Mouse (Mus musculus) embryonic facial prominence, embryonic 14.5 days (tissue): ENCODE measurements around the gene Lmtk2. TPM values are rescaled to one million over a fixed set of nuclear protein-coding genes. Genes with fewer than 3 reads are reported as not detected.

Source experiments
- ATAC-seq: fragments of 200-750 bp; cut with Nextera tagmentation; 2 replicates; pipeline ENCODE4 v1.8.0; 2017; ENCODE audit warnings: low read depth, moderate number of reproducible peaks, moderate TSS enrichment
- DNase-seq: peaks from one replicate; pipeline ENCODE4 v3.0.0-alpha.2; 2015; ENCODE audit warnings: low spot score
- H3K27ac ChIP-seq: fragments of 300-500 bp; sonication (generic); replicated peaks from 2 replicates; pipeline ENCODE4 v1.5.1; 2014; ENCODE audit warnings: low read depth, mild to moderate bottlenecking, low read length, moderate library complexity
- H3K27me3 ChIP-seq: fragments of 300-500 bp; sonication (generic); replicated peaks from 2 replicates; pipeline ENCODE4 v1.6.1; 2014; ENCODE audit warnings: low read length; ENCODE audit not compliant: control insufficient read depth, insufficient read depth
- H3K36me3 ChIP-seq: fragments of 300-500 bp; sonication (generic); 2 replicates; pipeline ENCODE4 v1.6.1; 2014; ENCODE audit warnings: low read length, mixed read lengths; ENCODE audit not compliant: control insufficient read depth, insufficient read depth
- H3K4me1 ChIP-seq: fragments of 300-500 bp; sonication (generic); 2 replicates; pipeline ENCODE4 v1.6.1; 2014; ENCODE audit warnings: antibody characterized with exemption, low read length; ENCODE audit not compliant: control insufficient read depth, insufficient read depth
- H3K4me2 ChIP-seq: fragments of 300-500 bp; sonication (generic); 2 replicates; pipeline ENCODE4 v1.6.1; 2014; ENCODE audit warnings: low read depth, mild to moderate bottlenecking, low read length, moderate library complexity, mixed read lengths
- H3K4me3 ChIP-seq: fragments of 300-500 bp; sonication (generic); 2 replicates; pipeline ENCODE4 v1.5.1; 2014; ENCODE audit warnings: low read depth, mild to moderate bottlenecking, low read length
- H3K9ac ChIP-seq: fragments of 300-500 bp; sonication (generic); 2 replicates; pipeline ENCODE4 v1.6.1; 2014; ENCODE audit warnings: low read depth, mild to moderate bottlenecking, low read length, moderate library complexity, mixed read lengths
- H3K9me3 ChIP-seq: fragments of 300-500 bp; sonication (generic); 2 replicates; pipeline ENCODE4 v1.6.1; 2016; ENCODE audit warnings: low read length; ENCODE audit not compliant: control insufficient read depth
- WGBS: fragments of 180-500 bp; shearing (Covaris S2); extraction: QIAGEN DNeasy Blood & Tissue Kit; methylation state at CpG from one replicate; pipeline ENCODE4 v1.1.7; 2014; 5-methylcytosine and 5-hydroxymethylcytosine counted together
- polyA plus RNA-seq: library from polyadenylated mRNA; unstranded; fragments of >200 nt; fragmentation: Nextera tagmentation; extraction: Ambion mirVana; gene quantifications from 2 replicates; pipeline ENCODE4 v1.2.1, GENCODE M21; 2014

Gene Lmtk2
- polyA plus RNA-seq, 1 experiment from 2014 or later: 4.2 TPM

GRCm38 (mm10) chr5:144114970-144115627 lies 14.9 kb downstream of the Lmtk2 start:
- Histone ChIP-seq H3K27me3 (no peaks in the 10 kb centered on the region), H3K4me3 (no peak overlapping the region), H3K9ac (no peak overlapping the region), H3K4me2 (no peak overlapping the region), H3K27ac (no peak overlapping the region), H3K4me1 (no peaks in the 10 kb centered on the region), H3K9me3 (no peaks in the 10 kb centered on the region), H3K36me3 (no peaks in the 10 kb centered on the region)
- DNase-seq: no peak
- ATAC-seq: no peak
- 64% methylated on average over 5 of the region's 5 CpGs for WGBS

GRCm38 (mm10) chr5:144115628-144115977 lies 15.4 kb downstream of the Lmtk2 start:
- H3K4me2 ChIP-seq: no peak overlapping the region
- no peak for ATAC-seq
- no peaks in the 10 kb centered on the region for H3K36me3 ChIP-seq
- no peak overlapping the region for H3K9ac ChIP-seq
- 73% methylated on average over 2 of the region's 2 CpGs for WGBS
- H3K9me3 ChIP-seq: no peaks in the 10 kb centered on the region
- no peak for DNase-seq
- no peaks in the 10 kb centered on the region for H3K27me3 ChIP-seq
- no peak overlapping the region for H3K27ac ChIP-seq
- H3K4me1 ChIP-seq: no peaks in the 10 kb centered on the region
- H3K4me3 ChIP-seq: no peak overlapping the region

- DNase-seq: no peak
- Histone ChIP-seq H3K36me3 (no peaks in the 10 kb centered on the region), H3K9ac (no peak overlapping the region), H3K27me3 (no peaks in the 10 kb centered on the region), H3K9me3 (no peaks in the 10 kb centered on the region), H3K4me3 (no peak overlapping the region), H3K4me2 (no peak overlapping the region), H3K4me1 (no peaks in the 10 kb centered on the region), H3K27ac (no peak overlapping the region)
- 93% methylated on average over 4 of the region's 4 CpGs for WGBS
- no peak for ATAC-seq
Observed at GRCm38 (mm10) chr5:144118271-144118670, 18.0 kb downstream of the Lmtk2 start.

GRCm38 (mm10) chr5:144119286-144119685 lies 19.1 kb downstream of the Lmtk2 start:
- Histone ChIP-seq H3K9me3 (no peaks in the 10 kb centered on the region), H3K4me1 (no peaks in the 10 kb centered on the region), H3K36me3 (no peaks in the 10 kb centered on the region), H3K27ac (no peak overlapping the region), H3K4me2 (no peak overlapping the region), H3K9ac (no peak overlapping the region), H3K27me3 (no peaks in the 10 kb centered on the region), H3K4me3 (no peak overlapping the region)
- ATAC-seq (no peak), DNase-seq (no peak)
- 75% methylated on average over 2 of the region's 2 CpGs for WGBS

GRCm38 (mm10) chr5:144121489-144121888 lies 21.3 kb downstream of the Lmtk2 start:
- DNase-seq: no peak
- no peaks in the 10 kb centered on the region for H3K4me1 ChIP-seq
- no peak overlapping the region for H3K4me3 ChIP-seq
- no peaks in the 10 kb centered on the region for H3K9me3 ChIP-seq
- ATAC-seq: no peak
- H3K4me2 ChIP-seq: no peak overlapping the region
- H3K9ac ChIP-seq: no peak overlapping the region
- H3K36me3 ChIP-seq: no peaks in the 10 kb centered on the region
- H3K27me3 ChIP-seq: no peaks in the 10 kb centered on the region
- no peak overlapping the region for H3K27ac ChIP-seq

- 73% methylated on average over 9 of the region's 9 CpGs for WGBS
- no peak for ATAC-seq
- no peaks in the 10 kb centered on the region for H3K4me1 ChIP-seq
- H3K4me2 ChIP-seq: no peak overlapping the region
- H3K27ac ChIP-seq: no peak overlapping the region
- H3K27me3 ChIP-seq: no peaks in the 10 kb centered on the region
- no peaks in the 10 kb centered on the region for H3K9me3 ChIP-seq
- H3K9ac ChIP-seq: no peak overlapping the region
- 0 out of 2 replicates have a peak, but pooled peaks cover 3% of the 10 kb centered on the region for H3K36me3 ChIP-seq
- DNase-seq: peak; percentile 52
- no peak overlapping the region for H3K4me3 ChIP-seq
Observed at GRCm38 (mm10) chr5:144125979-144126755, 25.9 kb downstream of the Lmtk2 start.

- H3K4me3 ChIP-seq: no peak overlapping the region
- no peak overlapping the region for H3K27ac ChIP-seq
- ATAC-seq (no peak), DNase-seq (no peak)
- H3K9ac ChIP-seq: no peak overlapping the region
- 93% methylated on average over 5 of the region's 5 CpGs for WGBS
- no peaks in the 10 kb centered on the region for H3K9me3 ChIP-seq
- H3K4me1 ChIP-seq: no peaks in the 10 kb centered on the region
- no peaks in the 10 kb centered on the region for H3K27me3 ChIP-seq
- peaks cover 25% of the 10 kb centered on the region for H3K36me3 ChIP-seq
- no peak overlapping the region for H3K4me2 ChIP-seq
Observed at GRCm38 (mm10) chr5:144143531-144143930, 43.3 kb downstream of the Lmtk2 start.

- Histone ChIP-seq H3K9ac (no peak overlapping the region), H3K27ac (no peak overlapping the region), H3K9me3 (no peaks in the 10 kb centered on the region), H3K4me2 (no peak overlapping the region), H3K36me3 (peaks cover 29% of the 10 kb centered on the region), H3K27me3 (no peaks in the 10 kb centered on the region), H3K4me1 (no peaks in the 10 kb centered on the region), H3K4me3 (no peak overlapping the region)
- DNase-seq (no peak), ATAC-seq (no peak)
Observed at GRCm38 (mm10) chr5:144146898-144147297, 46.7 kb downstream of the Lmtk2 start.

GRCm38 (mm10) chr5:144149530-144149929 lies 49.3 kb downstream of the Lmtk2 start:
- Histone ChIP-seq H3K4me3 (no peak overlapping the region), H3K27ac (no peak overlapping the region), H3K27me3 (no peaks in the 10 kb centered on the region), H3K4me2 (no peak overlapping the region), H3K36me3 (peaks cover 32% of the 10 kb centered on the region), H3K9me3 (no peaks in the 10 kb centered on the region), H3K4me1 (no peaks in the 10 kb centered on the region), H3K9ac (no peak overlapping the region)
- no peak for DNase-seq
- no peak for ATAC-seq
- WGBS: 93% methylated on average over 4 of the region's 4 CpGs
